Mouse (Mus musculus): ENCODE data around the gene Atp5d. TPM values are rescaled to one million over a fixed set of nuclear protein-coding genes. Genes with fewer than 3 reads are reported as not detected.
"Not testable (repeated sequence)": the region's sequence is repeated elsewhere in the genome, so short reads cannot be mapped to it uniquely, and the experiment has no call there.

Gene Atp5d
- total and polyA plus RNA-seq, 2 experiments from 2014 or later: 154 to 633 TPM

DNA sequence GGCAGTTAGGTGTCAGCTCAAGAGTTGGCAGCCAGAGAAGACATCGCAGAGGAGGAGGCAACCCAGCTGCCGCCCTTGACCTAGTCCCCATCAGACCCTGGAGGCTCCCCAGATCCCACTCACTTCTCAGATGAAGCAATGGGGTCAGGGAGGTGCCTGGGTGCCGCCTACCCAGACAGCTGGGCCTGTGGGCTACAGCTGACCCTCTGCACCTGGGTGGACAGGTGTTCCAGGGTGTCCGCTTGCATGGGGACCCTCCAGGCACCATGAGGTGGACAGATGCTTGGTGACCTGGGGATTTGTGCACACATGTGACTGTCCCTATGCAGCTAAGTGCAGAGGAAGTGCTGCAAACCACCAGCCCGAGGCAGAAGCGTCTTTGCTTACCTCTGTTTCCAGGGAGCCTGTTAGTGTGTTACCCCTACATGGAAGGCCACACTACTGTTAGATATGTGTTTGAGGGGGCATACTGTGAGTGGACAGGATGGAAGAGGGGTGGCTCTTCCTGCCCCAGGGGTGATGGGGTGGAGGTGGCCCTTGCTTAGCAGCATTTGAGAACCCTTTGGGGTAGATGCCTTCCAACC is 24.4 kb downstream of the Atp5d start:
- Histone ChIP-seq H3K27me3 (ENCODE audit: insufficient read depth, low read length) (no peaks in the 10 kb centered on the region), H3K9ac (no peak overlapping the region), H3K4me3 (ENCODE audit: low read depth, low read length) (no peak overlapping the region), H3K4me1 (ENCODE audit: insufficient read depth) (peaks cover 29% of the 10 kb centered on the region), H3K27ac (ENCODE audit: low read depth, low read length) (no peak overlapping the region), H3K9me3 (ENCODE audit: low read length) (no peaks in the 10 kb centered on the region), H3K36me3 (ENCODE audit: insufficient read depth) (no peaks in the 10 kb centered on the region), H3K4me2 (ENCODE audit: low read depth) (no peak overlapping the region)
- no peak for TF ChIP-seq CTCF (IDR thresholded peaks at IDR 0.05; ENCODE audit: low read depth)
- no peak for DNase-seq
- ATAC-seq: no peak
- 82% methylated on average over 6 of the region's 6 CpGs for WGBS

DNA sequence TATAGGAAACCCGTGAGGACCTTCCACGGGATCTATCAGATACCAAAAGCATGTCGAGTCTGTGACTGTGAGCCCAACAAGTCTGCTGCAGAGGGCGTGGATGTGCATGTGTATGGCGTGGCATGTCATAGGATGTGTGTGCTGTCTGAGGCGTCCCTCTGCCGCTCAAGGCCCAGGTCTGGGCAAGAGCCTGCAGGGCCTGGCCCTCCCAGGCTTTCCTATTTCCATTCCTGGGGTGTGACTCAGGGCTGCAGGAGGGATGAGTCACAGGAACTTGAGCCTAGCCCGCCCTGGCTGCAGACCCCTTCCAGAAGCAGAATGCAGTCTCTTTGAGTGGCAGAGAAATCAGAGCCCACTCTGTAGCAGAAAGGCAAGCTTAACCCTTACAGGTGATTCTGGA is 25.3 kb downstream of the Atp5d start:
- no peak overlapping the region for H3K27ac ChIP-seq (ENCODE audit: low read depth, low read length)
- H3K36me3 ChIP-seq (ENCODE audit: insufficient read depth): no peaks in the 10 kb centered on the region
- WGBS: 77% methylated on average over 8 of the region's 8 CpGs
- H3K27me3 ChIP-seq (ENCODE audit: insufficient read depth, low read length): no peaks in the 10 kb centered on the region
- DNase-seq: no peak
- H3K4me1 ChIP-seq (ENCODE audit: insufficient read depth): peaks cover 31% of the 10 kb centered on the region
- H3K4me3 ChIP-seq (ENCODE audit: low read depth, low read length): no peak overlapping the region
- no peak for TF ChIP-seq CTCF (IDR thresholded peaks at IDR 0.05; ENCODE audit: low read depth)
- no peak for ATAC-seq
- 0 out of 2 replicates have a peak overlapping the region, but pooled peaks have one; percentile 83 for H3K4me2 ChIP-seq (ENCODE audit: low read depth)
- H3K9me3 ChIP-seq (ENCODE audit: low read length): no peaks in the 10 kb centered on the region
- H3K9ac ChIP-seq: no peak overlapping the region

DNA sequence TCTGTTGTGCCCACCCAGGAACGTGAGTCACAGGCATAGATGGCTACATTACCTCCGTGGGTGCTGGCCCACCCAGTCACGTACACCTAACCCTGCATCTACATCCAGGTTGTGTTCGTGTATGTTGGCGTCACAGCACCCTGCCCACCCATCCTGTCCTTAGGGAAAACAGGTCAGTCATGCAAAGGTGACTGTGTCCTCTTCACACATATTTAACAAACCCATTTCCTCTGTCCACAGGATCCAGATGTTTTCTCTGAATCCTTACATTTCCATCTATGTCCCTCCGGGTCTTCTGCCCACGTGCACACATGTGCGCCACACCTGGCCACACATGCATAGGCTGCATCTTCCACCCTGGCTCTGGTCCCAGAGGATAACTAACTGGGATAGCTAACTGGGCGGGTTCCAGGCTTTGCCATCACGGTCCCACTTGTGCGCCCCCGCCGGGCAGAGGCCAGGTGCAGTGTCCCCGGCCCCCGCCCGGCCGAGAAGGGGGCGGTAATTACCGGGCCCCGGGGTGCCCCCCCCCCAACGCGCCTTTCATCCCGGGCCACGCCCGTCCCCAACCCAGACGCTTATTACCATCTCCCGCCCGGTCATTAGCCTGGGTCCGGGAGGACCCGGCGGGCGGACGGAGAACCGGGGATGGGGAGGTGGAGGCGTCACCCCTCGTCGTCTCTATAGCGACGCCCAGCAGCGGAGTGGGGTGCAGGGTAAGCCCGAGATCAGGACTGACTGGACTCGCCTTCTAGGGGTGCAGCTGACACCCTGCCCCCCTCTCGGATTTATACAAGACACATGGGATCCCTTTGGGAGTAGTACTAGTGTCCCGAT is 25.9 kb downstream of the Atp5d start:
- DNase-seq (no peak), ATAC-seq (peak; percentile 0; the same call in 1 of the 2 replicates)
- Histone ChIP-seq H3K36me3 (ENCODE audit: insufficient read depth) (no peaks in the 10 kb centered on the region), H3K4me2 (ENCODE audit: low read depth) (peak overlapping the region; percentile 83), H3K27me3 (ENCODE audit: insufficient read depth, low read length) (no peaks in the 10 kb centered on the region), H3K27ac (ENCODE audit: low read depth, low read length) (peak overlapping the region; percentile 76), H3K4me3 (ENCODE audit: low read depth, low read length) (peak overlapping the region; percentile 42), H3K9me3 (ENCODE audit: low read length) (no peaks in the 10 kb centered on the region), H3K9ac (peak overlapping the region; percentile 65), H3K4me1 (ENCODE audit: insufficient read depth) (peaks cover 35% of the 10 kb centered on the region)
- 12% methylated on average over 40 of the region's 44 CpGs for WGBS
- TF ChIP-seq CTCF (IDR thresholded peaks at IDR 0.05; ENCODE audit: low read depth): no peak

DNA sequence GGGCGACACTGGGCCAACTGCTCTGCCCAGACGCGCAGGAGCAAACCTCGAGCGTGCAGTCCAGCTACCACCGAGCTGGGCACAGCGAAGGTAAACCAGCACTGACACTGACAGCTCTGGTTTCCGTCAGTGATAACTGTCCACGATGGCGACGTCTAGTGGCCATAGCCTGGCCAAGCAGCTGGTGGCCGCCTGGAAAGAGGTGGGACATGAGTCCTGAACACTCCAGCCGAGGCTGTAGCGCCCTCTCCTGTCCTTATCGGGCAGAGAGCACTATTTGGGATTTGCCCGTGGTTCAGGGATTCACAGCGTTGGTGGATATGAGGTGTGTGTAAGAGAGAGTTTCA is 26.5 kb downstream of the Atp5d start:
- under 1% methylated on average over 17 of the region's 17 CpGs for WGBS
- Histone ChIP-seq H3K4me3 (ENCODE audit: low read depth, low read length) (peak overlapping the region; percentile 42), H3K4me1 (ENCODE audit: insufficient read depth) (peaks cover 35% of the 10 kb centered on the region), H3K27ac (ENCODE audit: low read depth, low read length) (peak overlapping the region; percentile 76), H3K9me3 (ENCODE audit: low read length) (no peaks in the 10 kb centered on the region), H3K4me2 (ENCODE audit: low read depth) (peak overlapping the region; percentile 83), H3K27me3 (ENCODE audit: insufficient read depth, low read length) (no peaks in the 10 kb centered on the region), H3K36me3 (ENCODE audit: insufficient read depth) (peaks cover 3% of the 10 kb centered on the region), H3K9ac (peak overlapping the region; percentile 65)
- DNase-seq (peak; percentile 95), ATAC-seq (peak; percentile 59)
- peak; percentile 100 for TF ChIP-seq CTCF (IDR thresholded peaks at IDR 0.05; ENCODE audit: low read depth)

DNA sequence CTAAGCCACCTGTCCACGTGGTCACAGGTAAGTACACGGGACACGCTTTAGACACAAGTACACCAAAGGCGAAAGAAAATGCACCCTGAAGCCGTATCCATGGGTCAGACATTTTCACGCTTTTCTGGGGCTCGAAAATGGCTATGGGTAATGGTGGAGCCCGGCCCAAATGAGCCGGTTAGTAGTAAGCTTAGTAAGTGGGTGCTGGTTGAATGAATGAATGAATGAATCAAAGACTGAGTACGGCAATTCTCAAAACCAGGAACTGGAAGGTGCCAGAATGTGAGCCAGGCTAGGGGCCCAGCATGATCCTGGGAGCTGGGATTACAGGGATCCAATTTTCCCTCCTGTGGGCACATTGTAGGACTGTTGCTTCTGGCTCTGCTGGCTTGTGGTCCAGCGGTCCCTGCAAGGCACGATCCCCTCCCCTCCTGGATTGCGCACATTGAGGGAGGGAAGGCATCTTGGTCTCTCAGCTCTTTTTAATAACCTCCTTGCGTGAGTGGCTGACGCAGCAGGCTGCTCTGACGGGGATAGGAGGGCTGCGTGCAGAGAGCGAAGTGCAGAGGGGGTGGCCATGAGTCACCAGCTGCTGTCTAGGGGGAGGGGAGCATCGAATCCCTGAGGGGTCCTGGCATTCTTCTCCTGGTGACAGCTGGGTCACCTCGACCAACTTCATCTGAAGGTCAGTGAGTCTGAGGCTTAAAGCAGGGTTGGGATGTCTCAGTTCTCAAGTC is 27.1 kb downstream of the Atp5d start, which contains the start of gene Cirbp:
Gene Cirbp (plus strand): TSS at position 594 of the 737 bp plus-strand sequence.
- no peak for TF ChIP-seq CTCF (IDR thresholded peaks at IDR 0.05; ENCODE audit: low read depth)
- DNase-seq: peak; percentile 74
- Histone ChIP-seq H3K4me2 (ENCODE audit: low read depth) (peak within 1 kb of the TSS; percentile 83), H3K4me3 (ENCODE audit: low read depth, low read length) (peak within 1 kb of the TSS; percentile 42), H3K36me3 (ENCODE audit: insufficient read depth) (peaks cover 9% of the 10 kb centered on the region), H3K9ac (peak within 1 kb of the TSS; percentile 65), H3K27ac (ENCODE audit: low read depth, low read length) (peak within 1 kb of the TSS; percentile 82), H3K4me1 (ENCODE audit: insufficient read depth) (peaks cover 30% of the 10 kb centered on the region), H3K27me3 (ENCODE audit: insufficient read depth, low read length) (no peaks in the 10 kb centered on the region), H3K9me3 (ENCODE audit: low read length) (no peaks in the 10 kb centered on the region)
- 13% methylated on average over 20 of the region's 20 CpGs for WGBS
- ATAC-seq: peak; percentile 24

DNA sequence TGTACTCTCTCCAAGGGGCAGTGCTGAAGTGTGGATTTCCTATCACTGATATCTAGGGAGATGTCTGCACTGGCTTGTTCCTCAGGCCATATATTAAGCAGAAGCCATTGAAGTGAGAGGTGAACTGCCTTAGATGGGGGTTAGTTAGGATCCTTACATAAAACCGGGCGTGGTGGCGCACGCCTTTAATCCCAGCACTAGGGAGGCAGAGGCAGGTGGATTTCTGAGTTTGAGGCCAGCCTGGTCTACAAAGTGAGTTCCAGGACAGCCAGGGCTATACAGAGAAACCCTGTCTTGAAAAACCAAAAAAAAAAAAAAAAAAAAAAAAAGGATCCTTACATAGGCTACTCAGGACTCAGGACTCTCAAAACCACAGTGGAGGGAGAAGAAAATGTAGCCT is 27.7 kb downstream of the Atp5d start:
- Histone ChIP-seq H3K4me2 (ENCODE audit: low read depth) (peak overlapping the region; percentile 83), H3K27ac (ENCODE audit: low read depth, low read length) (peak overlapping the region; percentile 76), H3K9ac (peak overlapping the region; percentile 65; the same call in 1 of the 2 replicates), H3K4me1 (ENCODE audit: insufficient read depth) (peaks cover 26% of the 10 kb centered on the region), H3K36me3 (ENCODE audit: insufficient read depth) (peaks cover 14% of the 10 kb centered on the region)
- 87% methylated on average over 4 of the region's 4 CpGs for WGBS
- H3K4me3 ChIP-seq (ENCODE audit: low read depth, low read length); H3K27me3 ChIP-seq (ENCODE audit: insufficient read depth, low read length); H3K9me3 ChIP-seq (ENCODE audit: low read length); DNase-seq; ATAC-seq: not testable (repeated sequence)
